ENCODE assay signal across 8 mouse cellular contexts in the genomic region with DNA sequence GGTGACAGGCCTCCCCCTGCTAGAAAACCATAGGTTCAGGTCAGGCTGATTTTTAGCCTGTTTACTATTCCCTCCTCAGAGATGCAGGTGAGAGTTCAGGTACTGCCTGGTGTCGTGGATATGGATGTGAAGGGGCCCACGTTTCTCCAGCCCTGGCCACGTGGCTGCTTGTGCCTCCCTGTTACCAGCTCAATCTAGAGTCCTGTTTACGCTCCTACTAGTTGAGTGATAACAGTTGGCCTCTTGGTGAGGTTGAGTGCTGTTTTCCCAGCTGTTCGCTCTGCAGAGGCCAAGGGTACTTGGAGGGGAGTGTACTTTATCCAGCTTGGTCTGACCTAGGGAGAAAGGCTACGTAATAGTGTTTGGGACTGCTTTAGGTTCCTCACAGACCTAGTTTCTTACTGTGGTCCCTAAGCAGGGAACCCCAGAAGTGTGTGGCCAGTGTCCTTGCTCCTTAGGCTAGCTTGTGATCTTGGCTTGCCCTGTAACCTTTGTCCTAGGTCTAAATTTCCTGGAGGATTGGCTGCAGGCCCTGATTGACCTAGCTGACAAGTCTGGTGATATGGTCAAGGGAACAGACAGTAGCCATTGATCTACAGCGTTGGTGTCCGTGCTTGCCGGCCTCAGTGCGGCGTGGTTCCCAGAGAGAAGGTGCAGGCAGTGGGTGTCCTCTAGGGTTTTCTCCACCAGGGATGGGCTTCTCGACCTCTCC. TPM values are rescaled to one million over a fixed set of nuclear protein-coding genes. Genes with fewer than 3 reads are reported as not detected.
DNase-seq lines count a peak whose midpoint lies in the region; ATAC-seq and TF ChIP-seq lines count a peak whose summit lies in the region.

No protein-coding gene starts in this region.

- H3K9me3 ChIP-seq in neural tube, embryonic 11.5 days (ENCODE audit: control insufficient read depth, low read length), result no peaks in the 10 kb centered on the region
- no peaks in the 10 kb centered on the region for H3K9me3 ChIP-seq in forebrain, embryonic 13.5 days (replicated peaks)
- H3K9me3 ChIP-seq in lung, embryonic 14.5 days (ENCODE audit: low read depth, low read length), result no peaks in the 10 kb centered on the region

- 62% methylated on average over 12 of the region's 12 CpGs for WGBS in neural tube, embryonic 11.5 days
- 73% methylated on average over 12 of the region's 12 CpGs for WGBS in forebrain, embryonic 13.5 days
- WGBS in lung, embryonic 14.5 days, result 47% methylated on average over 12 of the region's 12 CpGs

- no peak for ATAC-seq in neural tube, embryonic 11.5 days (ENCODE audit: insufficient read depth, low FRiP score, low TSS enrichment)
- ATAC-seq in forebrain, embryonic 13.5 days, result no peak
- no peak for ATAC-seq in lung, embryonic 14.5 days (ENCODE audit: insufficient read depth)
- ATAC-seq in frontal cortex, adult (ENCODE audit: low TSS enrichment), result no peak

- H3K27ac ChIP-seq in neural tube, embryonic 11.5 days (ENCODE audit: low read depth, low read length), result no peak overlapping the region
- H3K27ac ChIP-seq in forebrain, embryonic 13.5 days, result peak overlapping the region; percentile 98
- H3K27ac ChIP-seq in lung, embryonic 14.5 days (ENCODE audit: low read depth), result peak overlapping the region; percentile 97

- peak overlapping the region; percentile 67 for H3K4me3 ChIP-seq in neural tube, embryonic 11.5 days (ENCODE audit: low read depth, low read length)
- H3K4me3 ChIP-seq in forebrain, embryonic 13.5 days, result peak overlapping the region; percentile 74
- peak overlapping the region; percentile 69 for H3K4me3 ChIP-seq in lung, embryonic 14.5 days (ENCODE audit: low read depth, low read length)

- TF ChIP-seq CTCF in lung, embryonic 14.5 days (IDR thresholded peaks at IDR 0.05; ENCODE audit: low read depth), result no peak

- no peak for DNase-seq in neural tube, embryonic 11.5 days (ENCODE audit: low spot score)
- DNase-seq in neural tube, embryonic 10.5 days (ENCODE audit: extremely low spot score, low spot score), result no peak
- peak; percentile 75 for DNase-seq in kidney, adult 11 months
- DNase-seq in lung, embryonic 14.5 days, result no peak
- peak; percentile 78 for DNase-seq in yolk sac, embryonic 10.5 days (ENCODE audit: low spot score)
- DNase-seq in right cerebral cortex, adult 18-20 months, result no peak

- peak overlapping the region; percentile 57 for H3K4me2 ChIP-seq in neural tube, embryonic 11.5 days (ENCODE audit: low read depth)
- peak overlapping the region; percentile 80 for H3K4me2 ChIP-seq in forebrain, embryonic 13.5 days
- peak overlapping the region; percentile 79 for H3K4me2 ChIP-seq in lung, embryonic 14.5 days

- peak overlapping the region; percentile 80; the same call in 1 of the 2 replicates for H3K9ac ChIP-seq in neural tube, embryonic 11.5 days (ENCODE audit: low read length)
- H3K9ac ChIP-seq in forebrain, embryonic 13.5 days, result peak overlapping the region; percentile 93
- peak overlapping the region; percentile 77 for H3K9ac ChIP-seq in lung, embryonic 14.5 days

- H3K27me3 ChIP-seq in neural tube, embryonic 11.5 days (ENCODE audit: control insufficient read depth, insufficient read depth, low read length), result no peaks in the 10 kb centered on the region
- H3K27me3 ChIP-seq in forebrain, embryonic 13.5 days, result no peaks in the 10 kb centered on the region
- no peaks in the 10 kb centered on the region for H3K27me3 ChIP-seq in lung, embryonic 14.5 days (ENCODE audit: insufficient read depth, low read length)

- H3K4me1 ChIP-seq in neural tube, embryonic 11.5 days (ENCODE audit: control insufficient read depth, insufficient read depth, low read length), result peaks cover 11% of the 10 kb centered on the region
- H3K4me1 ChIP-seq in forebrain, embryonic 13.5 days, result peaks cover 32% of the 10 kb centered on the region
- peaks cover 13% of the 10 kb centered on the region for H3K4me1 ChIP-seq in lung, embryonic 14.5 days (ENCODE audit: insufficient read depth)

- H3K36me3 ChIP-seq in neural tube, embryonic 11.5 days (ENCODE audit: control insufficient read depth, insufficient read depth, low read length), result no peaks in the 10 kb centered on the region
- 0 out of 2 replicates have a peak, but pooled peaks cover 3% of the 10 kb centered on the region for H3K36me3 ChIP-seq in forebrain, embryonic 13.5 days (ENCODE audit: poor library complexity, severe bottlenecking)
- H3K36me3 ChIP-seq in lung, embryonic 14.5 days (ENCODE audit: insufficient read depth), result peaks cover 4% of the 10 kb centered on the region; the same call in 1 of the 2 replicates

RNA-seq across cellular contexts. Expression of a gene that starts 1.7 kb away (rescaled TPM):
- polyA plus RNA-seq in neural tube, embryonic 11.5 days (2014; fragmentation: Nextera tagmentation; extraction: Ambion mirVana), result 72.0 and 72.9 TPM in 2 replicates
- polyA plus RNA-seq in forebrain, embryonic 13.5 days (2015; fragmentation: Nextera tagmentation; extraction: Ambion mirVana), result 75.2 and 82.2 TPM in 2 replicates
- polyA plus RNA-seq in lung, embryonic 14.5 days (2014; fragmentation: Nextera tagmentation; extraction: Ambion mirVana), result 92.6 and 98.9 TPM in 2 replicates

RNA-seq across cellular contexts. Expression of a gene that starts 40.1 kb away (rescaled TPM):
- polyA plus RNA-seq in neural tube, embryonic 11.5 days (2014; fragmentation: Nextera tagmentation; extraction: Ambion mirVana), result 28.4 and 28.9 TPM in 2 replicates
- 35.1 and 36.5 TPM in 2 replicates for polyA plus RNA-seq in forebrain, embryonic 13.5 days (2015; fragmentation: Nextera tagmentation; extraction: Ambion mirVana)
- polyA plus RNA-seq in lung, embryonic 14.5 days (2014; fragmentation: Nextera tagmentation; extraction: Ambion mirVana), result 20.6 and 25.4 TPM in 2 replicates

RNA-seq across cellular contexts. Expression of a gene that starts 40.1 kb away (rescaled TPM):
- 72.0 and 73.9 TPM in 2 replicates for polyA plus RNA-seq in neural tube, embryonic 11.5 days (2014; fragmentation: Nextera tagmentation; extraction: Ambion mirVana)
- polyA plus RNA-seq in forebrain, embryonic 13.5 days (2015; fragmentation: Nextera tagmentation; extraction: Ambion mirVana), result 68.2 and 72.8 TPM in 2 replicates
- polyA plus RNA-seq in lung, embryonic 14.5 days (2014; fragmentation: Nextera tagmentation; extraction: Ambion mirVana), result 56.7 and 57.4 TPM in 2 replicates

Comparison
In these comparisons a context has a peak if more than half of its experiments do, and no peak if none do; other contexts are left out.
1. DNase-seq: peak in kidney, adult 11 months (single experiment) and yolk sac, embryonic 10.5 days (single experiment); none in neural tube, embryonic 11.5 days (single experiment), neural tube, embryonic 10.5 days (single experiment), lung, embryonic 14.5 days (single experiment) and right cerebral cortex, adult 18-20 months (single experiment).
2. Peak in every context shown above with its lines, with median percentiles within 50 percentile points of each other: H3K4me2 ChIP-seq, H3K4me3 ChIP-seq and H3K9ac ChIP-seq.